Mouse (Mus musculus): ENCODE data around the gene Stab2. TPM values are rescaled to one million over a fixed set of nuclear protein-coding genes. Genes with fewer than 3 reads are reported as not detected.

Gene Stab2
- total RNA-seq, 2 experiments from 2014 or later: not detected

- ATAC-seq (replicated peaks; ENCODE audit: poor library complexity): no peak
These were observed 216.2 kb downstream of the Stab2 start for GRCm38 (mm10) chr10:86791507-86792184.

Other genes with a start within 250 kb of the Stab2 start
- gene Gm49358, start 244.1 kb downstream of the Stab2 start, total RNA-seq (2015): not detected in 2 replicates
- gene Gm49358, start 244.1 kb downstream of the Stab2 start, total RNA-seq (2017): 0.21 TPM in 1 of 2 replicates, not detected in the other
- 3.4 and 4.2 TPM in 2 replicates for gene Nt5dc3, start 229.0 kb downstream of the Stab2 start, total RNA-seq (2015)
- 3.0 and 3.2 TPM in 2 replicates for gene Nt5dc3, start 229.0 kb downstream of the Stab2 start, total RNA-seq (2017)
- gene 1700113H08Rik, start 50.0 kb upstream of the Stab2 start, total RNA-seq (2015): not detected in 2 replicates
- gene 1700113H08Rik, start 50.0 kb upstream of the Stab2 start, total RNA-seq (2017): not detected in 2 replicates

Measured in megakaryocyte progenitor cell, adult 5-6 weeks (primary cell).